Mouse (Mus musculus) lung, embryonic 14.5 days (tissue): ENCODE data around the gene Agpat3. TPM values are rescaled to one million over a fixed set of nuclear protein-coding genes. Genes with fewer than 3 reads are reported as not detected.

Source experiments
- ATAC-seq: fragments of 200-750 bp; cut with Nextera tagmentation; 2 replicates; pipeline ENCODE4 v1.8.0; 2017; ENCODE audit warnings: mild to moderate bottlenecking, moderate TSS enrichment, moderate library complexity; ENCODE audit not compliant: insufficient read depth
- DNase-seq: peaks from one replicate; pipeline ENCODE4 v3.0.0-alpha.2; 2015
- H3K27ac ChIP-seq: fragments of 300-500 bp; sonication (generic); 2 replicates; pipeline ENCODE4 v1.5.1; 2014; ENCODE audit warnings: low read depth, mild to moderate bottlenecking, moderate library complexity
- H3K27me3 ChIP-seq: fragments of 300-500 bp; sonication (generic); 2 replicates; pipeline ENCODE4 v1.6.1; 2014; ENCODE audit warnings: low read length, control low read depth; ENCODE audit not compliant: insufficient read depth
- H3K36me3 ChIP-seq: fragments of 300-500 bp; sonication (generic); 2 replicates; pipeline ENCODE4 v1.6.1; 2014; ENCODE audit warnings: control low read depth; ENCODE audit not compliant: insufficient read depth
- H3K4me1 ChIP-seq: fragments of 300-500 bp; sonication (generic); 2 replicates; pipeline ENCODE4 v1.6.1; 2014; ENCODE audit warnings: antibody characterized with exemption, control low read depth; ENCODE audit not compliant: insufficient read depth
- H3K4me2 ChIP-seq: fragments of 300-500 bp; sonication (generic); 2 replicates; pipeline ENCODE4 v1.6.1; 2014; ENCODE audit warnings: mild to moderate bottlenecking
- H3K4me3 ChIP-seq: fragments of 300-500 bp; sonication (generic); 2 replicates; pipeline ENCODE4 v1.5.1; 2014; ENCODE audit warnings: low read depth, low read length
- H3K9ac ChIP-seq: fragments of 300-500 bp; sonication (generic); 2 replicates; pipeline ENCODE4 v1.6.1; 2014
- H3K9me3 ChIP-seq: fragments of 300-500 bp; sonication (generic); 2 replicates; pipeline ENCODE4 v1.6.1; 2016; ENCODE audit warnings: low read depth, low read length, control low read depth
- CTCF ChIP-seq: IDR thresholded peaks from 2 replicates; pipeline ENCODE4 v1.5.1; 2016; ENCODE audit warnings: antibody characterized with exemption, low read depth
- WGBS: fragments of 180-500 bp; shearing (Covaris S2); extraction: QIAGEN DNeasy Blood & Tissue Kit; methylation state at CpG from one replicate; pipeline ENCODE4 v1.1.7; 2014; 5-methylcytosine and 5-hydroxymethylcytosine counted together
- polyA plus RNA-seq: library from polyadenylated mRNA; unstranded; fragments of >200 nt; fragmentation: Nextera tagmentation; extraction: Ambion mirVana; gene quantifications from 2 replicates; pipeline ENCODE4 v1.2.1, GENCODE M21; 2014

Gene Agpat3
- polyA plus RNA-seq, 1 experiment from 2014 or later: 62.1 TPM

- ATAC-seq: no peak
- no peaks in the 10 kb centered on the region for H3K4me1 ChIP-seq
- WGBS: 73% methylated on average over 3 of the region's 3 CpGs
- H3K9me3 ChIP-seq: no peaks in the 10 kb centered on the region
- no peak for TF ChIP-seq CTCF
- no peaks in the 10 kb centered on the region for H3K36me3 ChIP-seq
- no peak overlapping the region for H3K4me3 ChIP-seq
- no peak overlapping the region for H3K4me2 ChIP-seq
- no peak overlapping the region for H3K27ac ChIP-seq
- no peak for DNase-seq
- H3K27me3 ChIP-seq: no peaks in the 10 kb centered on the region
- no peak overlapping the region for H3K9ac ChIP-seq
Observed at GRCm38 (mm10) chr10:78304996-78305395, 47.3 kb downstream of the Agpat3 start.

- DNase-seq: no peak
- no peak for TF ChIP-seq CTCF
- H3K9me3 ChIP-seq: no peaks in the 10 kb centered on the region
- no peak overlapping the region for H3K4me3 ChIP-seq
- no peaks in the 10 kb centered on the region for H3K4me1 ChIP-seq
- H3K4me2 ChIP-seq: no peak overlapping the region
- H3K27ac ChIP-seq: no peak overlapping the region
- no peaks in the 10 kb centered on the region for H3K27me3 ChIP-seq
- 76% methylated on average over 7 of the region's 7 CpGs for WGBS
- H3K9ac ChIP-seq: no peak overlapping the region
- H3K36me3 ChIP-seq: no peaks in the 10 kb centered on the region
- no peak for ATAC-seq
Observed at GRCm38 (mm10) chr10:78303675-78304074, 48.6 kb downstream of the Agpat3 start.

- DNase-seq (no peak), ATAC-seq (no peak)
- no peak for TF ChIP-seq CTCF
- no peak overlapping the region for H3K4me3 ChIP-seq
- H3K9ac ChIP-seq: no peak overlapping the region
- 90% methylated on average over 4 of the region's 4 CpGs for WGBS
- H3K9me3 ChIP-seq: no peaks in the 10 kb centered on the region
- no peaks in the 10 kb centered on the region for H3K4me1 ChIP-seq
- no peak overlapping the region for H3K4me2 ChIP-seq
- no peaks in the 10 kb centered on the region for H3K27me3 ChIP-seq
- no peak overlapping the region for H3K27ac ChIP-seq
- H3K36me3 ChIP-seq: no peaks in the 10 kb centered on the region
Observed at GRCm38 (mm10) chr10:78300061-78300460, 52.2 kb downstream of the Agpat3 start.

GRCm38 (mm10) chr10:78298651-78299644 is 53.3 kb downstream of the Agpat3 start:
- H3K36me3 ChIP-seq: no peaks in the 10 kb centered on the region
- H3K4me2 ChIP-seq: no peak overlapping the region
- no peaks in the 10 kb centered on the region for H3K9me3 ChIP-seq
- peak overlapping the region; percentile 70; the same call in 1 of the 2 replicates for H3K27ac ChIP-seq
- H3K4me1 ChIP-seq: no peaks in the 10 kb centered on the region
- no peak overlapping the region for H3K9ac ChIP-seq
- WGBS: 87% methylated on average over 8 of the region's 8 CpGs
- H3K4me3 ChIP-seq: no peak overlapping the region
- no peak for ATAC-seq
- TF ChIP-seq CTCF: no peak
- no peaks in the 10 kb centered on the region for H3K27me3 ChIP-seq
- DNase-seq: no peak

- Histone ChIP-seq H3K36me3 (no peaks in the 10 kb centered on the region), H3K27me3 (no peaks in the 10 kb centered on the region), H3K4me2 (peak overlapping the region; percentile 10; the same call in 1 of the 2 replicates), H3K9me3 (no peaks in the 10 kb centered on the region), H3K27ac (peak overlapping the region; percentile 70; the same call in 1 of the 2 replicates), H3K9ac (peak overlapping the region; percentile 22), H3K4me3 (no peak overlapping the region), H3K4me1 (no peaks in the 10 kb centered on the region)
- DNase-seq: peak; percentile 52
- TF ChIP-seq CTCF: no peak
- peak; percentile 87 for ATAC-seq
- WGBS: 67% methylated on average over 15 of the region's 15 CpGs
Observed at GRCm38 (mm10) chr10:78297576-78298484, 54.5 kb downstream of the Agpat3 start.

- H3K4me2 ChIP-seq: no peak overlapping the region
- H3K27me3 ChIP-seq: no peaks in the 10 kb centered on the region
- no peak for TF ChIP-seq CTCF
- no peaks in the 10 kb centered on the region for H3K36me3 ChIP-seq
- H3K4me1 ChIP-seq: no peaks in the 10 kb centered on the region
- DNase-seq (no peak), ATAC-seq (no peak)
- H3K9ac ChIP-seq: no peak overlapping the region
- H3K4me3 ChIP-seq: no peak overlapping the region
- WGBS: 86% methylated on average over 4 of the region's 4 CpGs
- no peak overlapping the region for H3K27ac ChIP-seq
- no peaks in the 10 kb centered on the region for H3K9me3 ChIP-seq
Observed at GRCm38 (mm10) chr10:78296980-78297379, 55.3 kb downstream of the Agpat3 start.
